Mouse (Mus musculus): ENCODE data around the gene Pde7b. TPM values are rescaled to one million over a fixed set of nuclear protein-coding genes. Genes with fewer than 3 reads are reported as not detected.

Pde7b gene
- total RNA-seq, 2 experiments from 2014 or later = 32.5 to 41.0 TPM

DNA sequence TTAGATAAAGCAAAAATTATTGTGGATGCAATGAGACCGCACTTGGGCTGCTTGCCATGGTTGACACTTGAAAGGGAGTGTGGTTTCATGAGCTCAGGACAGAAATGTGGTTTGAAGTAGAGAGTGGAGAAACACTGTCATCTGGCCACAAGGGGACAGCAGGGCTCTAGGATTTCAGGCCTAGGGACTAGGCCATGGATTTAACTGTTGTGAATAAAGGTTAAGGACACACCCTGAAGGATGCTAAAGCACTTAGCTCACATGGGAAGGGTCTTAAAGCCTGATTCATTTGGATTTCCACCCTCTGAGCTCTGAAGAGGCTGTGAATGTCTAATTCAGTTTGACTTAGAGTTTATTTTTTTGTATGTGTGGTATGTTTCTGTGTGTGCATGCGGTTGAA, 319.4 kb downstream of the Pde7b start:
- peak; percentile 93; the same call in 1 of the 2 replicates for TF ChIP-seq CTCF (IDR thresholded peaks at IDR 0.05)
- H3K4me3 ChIP-seq = no peak overlapping the region
- intact Hi-C loops (cut with DNase I) = loop anchor here (2.0 kb wide), 1 partner anchor 523 kb away; no protein-coding TSS in a partner anchor
- H3K27ac ChIP-seq = no peak overlapping the region
- peak; percentile 58 for DNase-seq

- intact Hi-C loops (cut with DNase I) = no loop called here
- no peak for TF ChIP-seq CTCF (IDR thresholded peaks at IDR 0.05)
- no peak overlapping the region for H3K27ac ChIP-seq
- DNase-seq = no peak
- no peak overlapping the region for H3K4me3 ChIP-seq
Observed at GRCm38 (mm10) chr10:20402941-20403340, 321.9 kb downstream of the Pde7b start.

- DNase-seq = no peak
- H3K27ac ChIP-seq = no peak overlapping the region
- TF ChIP-seq CTCF (IDR thresholded peaks at IDR 0.05) = no peak
- intact Hi-C loops (cut with DNase I) = no loop called here
- H3K4me3 ChIP-seq = no peak overlapping the region
Observed at GRCm38 (mm10) chr10:20400406-20400805, 324.5 kb downstream of the Pde7b start.

- no peak overlapping the region for H3K27ac ChIP-seq
- TF ChIP-seq CTCF (IDR thresholded peaks at IDR 0.05) = no peak
- intact Hi-C loops (cut with DNase I) = no loop called here
- H3K4me3 ChIP-seq = no peak overlapping the region
- no peak for DNase-seq
Observed at GRCm38 (mm10) chr10:20398641-20399390, 326.1 kb downstream of the Pde7b start.

- no peak overlapping the region for H3K4me3 ChIP-seq
- TF ChIP-seq CTCF (IDR thresholded peaks at IDR 0.05) = no peak
- DNase-seq = no peak
- intact Hi-C loops (cut with DNase I) = no loop called here
- H3K27ac ChIP-seq = no peak overlapping the region
Observed at GRCm38 (mm10) chr10:20398224-20398623, 326.7 kb downstream of the Pde7b start.

GRCm38 (mm10) chr10:20395778-20396177, 329.1 kb downstream of the Pde7b start:
- TF ChIP-seq CTCF (IDR thresholded peaks at IDR 0.05) = no peak
- intact Hi-C loops (cut with DNase I) = no loop called here

GRCm38 (mm10) chr10:20394815-20395214, 330.1 kb downstream of the Pde7b start:
- Histone ChIP-seq H3K27ac (no peak overlapping the region), H3K4me3 (no peak overlapping the region)
- DNase-seq = no peak
- TF ChIP-seq CTCF (IDR thresholded peaks at IDR 0.05) = no peak
- intact Hi-C loops (cut with DNase I) = no loop called here

More at GRCm38 (mm10) chr10:20395778-20396177, 329.1 kb downstream of the Pde7b start:
- no peak overlapping the region for H3K4me3 ChIP-seq
- no peak overlapping the region for H3K27ac ChIP-seq
- no peak for DNase-seq

- intact Hi-C loops (cut with DNase I) = no loop called here
- DNase-seq = no peak
- no peak overlapping the region for H3K4me3 ChIP-seq
- H3K27ac ChIP-seq = no peak overlapping the region
- no peak for TF ChIP-seq CTCF (IDR thresholded peaks at IDR 0.05)
Observed at GRCm38 (mm10) chr10:20390568-20390967, 334.3 kb downstream of the Pde7b start.

DNA sequence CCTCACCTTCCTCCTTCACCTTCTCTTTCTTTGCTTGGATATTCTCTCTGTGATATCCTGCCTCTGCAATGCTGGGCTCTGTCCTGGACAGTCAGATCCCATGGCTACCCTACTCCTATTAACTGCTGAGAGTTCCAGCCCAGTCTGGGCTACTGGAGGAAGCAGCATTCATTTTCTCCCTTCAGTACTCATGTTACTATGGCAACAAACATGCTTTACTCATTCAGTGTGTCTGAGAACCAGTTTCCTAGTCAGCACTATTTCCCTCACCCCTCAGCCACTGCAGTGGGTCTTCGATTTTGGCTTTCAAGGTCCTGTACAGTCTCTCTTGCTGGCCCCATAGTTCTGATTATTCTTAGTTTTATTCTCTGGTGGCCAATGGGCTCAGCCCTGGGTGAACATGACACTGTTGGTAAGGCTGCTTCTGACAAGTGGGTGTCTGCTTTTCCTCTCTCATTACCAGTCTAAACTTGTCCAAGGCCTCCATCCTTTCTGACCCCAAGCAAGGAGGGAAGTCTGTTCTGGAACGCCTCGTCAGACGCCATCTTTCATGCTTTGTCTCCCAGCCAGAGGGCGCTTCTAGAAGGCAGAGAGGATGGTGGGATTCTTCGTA, 342.0 kb downstream of the Pde7b start:
- intact Hi-C loops (cut with DNase I) = no loop called here
- Histone ChIP-seq H3K4me3 (no peak overlapping the region), H3K27ac (no peak overlapping the region)
- no peak for DNase-seq
- no peak for TF ChIP-seq CTCF (IDR thresholded peaks at IDR 0.05)

- intact Hi-C loops (cut with DNase I) = no loop called here
- no peak for TF ChIP-seq CTCF (IDR thresholded peaks at IDR 0.05)
- no peak overlapping the region for H3K4me3 ChIP-seq
- H3K27ac ChIP-seq = no peak overlapping the region
- DNase-seq = no peak
Observed at GRCm38 (mm10) chr10:20381352-20381751, 343.5 kb downstream of the Pde7b start.

- intact Hi-C loops (cut with DNase I) = no loop called here
- no peak overlapping the region for H3K27ac ChIP-seq
- no peak for DNase-seq
- no peak for TF ChIP-seq CTCF (IDR thresholded peaks at IDR 0.05)
- no peak overlapping the region for H3K4me3 ChIP-seq
Observed at GRCm38 (mm10) chr10:20380798-20381197, 344.1 kb downstream of the Pde7b start.

GRCm38 (mm10) chr10:20379071-20379735, 345.7 kb downstream of the Pde7b start:
- intact Hi-C loops (cut with DNase I) = no loop called here
- peak; percentile 53 for DNase-seq
- no peak for TF ChIP-seq CTCF (IDR thresholded peaks at IDR 0.05)
- H3K4me3 ChIP-seq = peak overlapping the region; percentile 21; the same call in 1 of the 2 replicates
- peak overlapping the region; percentile 46; the same call in 1 of the 2 replicates for H3K27ac ChIP-seq

GRCm38 (mm10) chr10:20377621-20378020, 347.3 kb downstream of the Pde7b start:
- intact Hi-C loops (cut with DNase I) = no loop called here
- no peak for TF ChIP-seq CTCF (IDR thresholded peaks at IDR 0.05)
- H3K27ac ChIP-seq = no peak overlapping the region
- no peak overlapping the region for H3K4me3 ChIP-seq
- DNase-seq = no peak

Measured in gastrocnemius, adult 2 months (tissue).